Mouse (Mus musculus): ENCODE measurements around the gene Gipc3. TPM values are rescaled to one million over a fixed set of nuclear protein-coding genes. Genes with fewer than 3 reads are reported as not detected.

The Gipc3 gene
- total and polyA plus RNA-seq, 3 experiments, result 4.8 to 6.4 (median 5.5) TPM

DNA sequence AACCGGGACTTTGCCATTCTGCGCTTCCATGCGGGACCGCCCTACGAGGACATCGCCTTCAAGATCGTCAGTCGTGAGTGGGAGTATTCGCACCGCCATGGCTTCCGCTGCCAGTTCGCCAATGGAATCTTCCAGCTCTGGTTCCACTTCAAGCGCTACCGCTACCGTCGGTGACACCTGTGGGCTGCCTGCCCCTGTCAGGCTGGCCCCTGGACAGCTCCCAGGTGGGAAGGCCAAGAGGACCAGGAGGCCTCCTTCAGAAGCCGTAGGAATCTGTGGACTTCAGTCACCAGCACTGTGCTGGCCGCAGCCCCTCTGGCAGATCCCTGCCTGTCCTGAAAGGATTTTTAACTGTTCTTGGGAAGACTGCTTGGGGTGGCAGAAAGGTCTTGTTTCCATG is 17.3 kb downstream of the Gipc3 start:
- intact Hi-C loops (cut with DNase I), result no loop called here
- WGBS, result 85% methylated on average over 18 of the region's 18 CpGs
- H3K27ac ChIP-seq, result peak overlapping the region; percentile 86

GRCm38 (mm10) chr10:81325176-81325575 is 17.9 kb downstream of the Gipc3 start:
- 94% methylated on average over 21 of the region's 21 CpGs for WGBS
- Histone ChIP-seq H3K79me2 (replicated peaks; ENCODE audit: control insufficient read depth, insufficient read depth, low read length) (no peaks in the 10 kb centered on the region; the same call in 1 of the 2 replicates), H3K4me3 (no peak overlapping the region), H3K36me3 (ENCODE audit: control insufficient read depth, insufficient read depth, low read length) (no peaks in the 10 kb centered on the region; the same call in 1 of the 2 replicates), H3K4me1 (ENCODE audit: control insufficient read depth, insufficient read depth, low read length) (peaks cover 29% of the 10 kb centered on the region), H3K27ac (no peak overlapping the region), H3K9ac (ENCODE audit: low read depth, low read length) (no peak overlapping the region), H3K27me3 (ENCODE audit: control insufficient read depth, insufficient read depth, low read length) (no peaks in the 10 kb centered on the region)
- no peak for DNase-seq
- TF ChIP-seq CTCF (IDR thresholded peaks at IDR 0.05), result no peak
- no peak for TF ChIP-seq EP300 (IDR thresholded peaks at IDR 0.05; ENCODE audit: insufficient read depth, low read depth, low read length)
- TF ChIP-seq POLR2A (IDR thresholded peaks at IDR 0.05; ENCODE audit: insufficient read depth, low read depth, low read length), result no peak
- intact Hi-C loops (cut with DNase I), result no loop called here

More for the DNA sequence above, 17.3 kb downstream of the Gipc3 start:
- no peak overlapping the region for H3K4me3 ChIP-seq
- H3K27me3 ChIP-seq (ENCODE audit: control insufficient read depth, insufficient read depth, low read length), result no peaks in the 10 kb centered on the region
- DNase-seq, result no peak
- H3K9ac ChIP-seq (ENCODE audit: low read depth, low read length), result no peak overlapping the region
- no peaks in the 10 kb centered on the region; the same call in 1 of the 2 replicates for H3K36me3 ChIP-seq (ENCODE audit: control insufficient read depth, insufficient read depth, low read length)
- H3K4me1 ChIP-seq (ENCODE audit: control insufficient read depth, insufficient read depth, low read length), result peaks cover 32% of the 10 kb centered on the region
- TF ChIP-seq CTCF (IDR thresholded peaks at IDR 0.05) (no peak), POLR2A (IDR thresholded peaks at IDR 0.05; ENCODE audit: insufficient read depth, low read depth, low read length) (no peak), EP300 (IDR thresholded peaks at IDR 0.05; ENCODE audit: insufficient read depth, low read depth, low read length) (no peak)
- no peaks in the 10 kb centered on the region; the same call in 1 of the 2 replicates for H3K79me2 ChIP-seq (replicated peaks; ENCODE audit: control insufficient read depth, insufficient read depth, low read length)

GRCm38 (mm10) chr10:81323791-81324530 is 19.1 kb downstream of the Gipc3 start:
- H3K27me3 ChIP-seq (ENCODE audit: control insufficient read depth, insufficient read depth, low read length), result no peaks in the 10 kb centered on the region
- no peak overlapping the region for H3K27ac ChIP-seq
- H3K36me3 ChIP-seq (ENCODE audit: control insufficient read depth, insufficient read depth, low read length), result no peaks in the 10 kb centered on the region; the same call in 1 of the 2 replicates
- 89% methylated on average over 18 of the region's 18 CpGs for WGBS
- TF ChIP-seq CTCF (IDR thresholded peaks at IDR 0.05) (no peak), EP300 (IDR thresholded peaks at IDR 0.05; ENCODE audit: insufficient read depth, low read depth, low read length) (no peak), POLR2A (IDR thresholded peaks at IDR 0.05; ENCODE audit: insufficient read depth, low read depth, low read length) (no peak)
- no peak for DNase-seq
- no peaks in the 10 kb centered on the region; the same call in 1 of the 2 replicates for H3K79me2 ChIP-seq (replicated peaks; ENCODE audit: control insufficient read depth, insufficient read depth, low read length)
- no peak overlapping the region for H3K9ac ChIP-seq (ENCODE audit: low read depth, low read length)
- peaks cover 23% of the 10 kb centered on the region for H3K4me1 ChIP-seq (ENCODE audit: control insufficient read depth, insufficient read depth, low read length)
- no peak overlapping the region for H3K4me3 ChIP-seq
- intact Hi-C loops (cut with DNase I), result no loop called here

DNA sequence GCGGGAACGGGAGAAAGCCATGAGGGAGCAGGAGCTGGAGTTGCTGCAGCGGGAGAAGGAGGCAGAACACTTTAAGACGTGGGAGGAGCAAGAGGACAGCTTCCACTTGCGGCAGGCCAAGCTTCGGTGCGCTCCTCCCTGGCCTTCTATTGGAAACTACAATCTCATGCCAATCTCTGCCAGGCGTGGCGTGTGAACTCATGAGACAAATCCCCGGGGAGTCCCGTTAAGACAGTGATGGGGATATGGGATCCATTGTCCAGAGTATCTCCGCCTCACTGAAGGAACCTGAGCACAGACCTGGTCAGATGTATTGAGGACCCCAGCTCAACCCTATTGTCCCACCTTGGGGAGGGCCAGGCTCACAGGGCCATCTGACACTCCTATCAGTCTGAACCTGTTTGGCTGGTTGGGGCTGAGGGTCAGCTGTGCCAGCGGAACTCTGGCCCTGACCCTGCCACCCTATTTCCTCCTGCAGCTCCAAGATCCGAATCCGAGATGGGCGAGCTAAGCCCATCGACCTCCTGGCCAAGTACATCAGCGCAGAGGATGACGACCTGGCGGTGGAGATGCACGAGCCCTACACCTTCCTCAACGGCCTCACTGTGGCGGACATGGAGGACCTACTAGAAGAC is 19.8 kb downstream of the Gipc3 start:
- intact Hi-C loops (cut with DNase I), result no loop called here

GRCm38 (mm10) chr10:81322444-81322843 is 20.6 kb downstream of the Gipc3 start:
- intact Hi-C loops (cut with DNase I), result no loop called here

More for the DNA sequence above, 19.8 kb downstream of the Gipc3 start:
- 86% methylated on average over 23 of the region's 23 CpGs for WGBS
- H3K4me1 ChIP-seq (ENCODE audit: control insufficient read depth, insufficient read depth, low read length), result peaks cover 18% of the 10 kb centered on the region
- no peak overlapping the region for H3K4me3 ChIP-seq
- H3K79me2 ChIP-seq (replicated peaks; ENCODE audit: control insufficient read depth, insufficient read depth, low read length), result no peaks in the 10 kb centered on the region; the same call in 1 of the 2 replicates
- H3K36me3 ChIP-seq (ENCODE audit: control insufficient read depth, insufficient read depth, low read length), result no peaks in the 10 kb centered on the region; the same call in 1 of the 2 replicates
- no peak for DNase-seq
- H3K27ac ChIP-seq, result no peak overlapping the region
- H3K27me3 ChIP-seq (ENCODE audit: control insufficient read depth, insufficient read depth, low read length), result no peaks in the 10 kb centered on the region
- TF ChIP-seq POLR2A (IDR thresholded peaks at IDR 0.05; ENCODE audit: insufficient read depth, low read depth, low read length) (no peak), EP300 (IDR thresholded peaks at IDR 0.05; ENCODE audit: insufficient read depth, low read depth, low read length) (no peak), CTCF (IDR thresholded peaks at IDR 0.05) (no peak)
- H3K9ac ChIP-seq (ENCODE audit: low read depth, low read length), result no peak overlapping the region

More at GRCm38 (mm10) chr10:81322444-81322843, 20.6 kb downstream of the Gipc3 start:
- peak overlapping the region; percentile 79; the same call in 1 of the 2 replicates for H3K4me3 ChIP-seq
- H3K9ac ChIP-seq (ENCODE audit: low read depth, low read length), result no peak overlapping the region
- H3K27me3 ChIP-seq (ENCODE audit: control insufficient read depth, insufficient read depth, low read length), result no peaks in the 10 kb centered on the region
- peaks cover 13% of the 10 kb centered on the region for H3K4me1 ChIP-seq (ENCODE audit: control insufficient read depth, insufficient read depth, low read length)
- DNase-seq, result no peak
- no peak overlapping the region for H3K27ac ChIP-seq
- no peaks in the 10 kb centered on the region; the same call in 1 of the 2 replicates for H3K79me2 ChIP-seq (replicated peaks; ENCODE audit: control insufficient read depth, insufficient read depth, low read length)
- WGBS, result 81% methylated on average over 27 of the region's 27 CpGs
- no peak for TF ChIP-seq CTCF (IDR thresholded peaks at IDR 0.05)
- no peak for TF ChIP-seq EP300 (IDR thresholded peaks at IDR 0.05; ENCODE audit: insufficient read depth, low read depth, low read length)
- TF ChIP-seq POLR2A (IDR thresholded peaks at IDR 0.05; ENCODE audit: insufficient read depth, low read depth, low read length), result no peak
- no peaks in the 10 kb centered on the region; the same call in 1 of the 2 replicates for H3K36me3 ChIP-seq (ENCODE audit: control insufficient read depth, insufficient read depth, low read length)
